Mouse (Mus musculus): ENCODE results near the gene Kcnn3.

DNA sequence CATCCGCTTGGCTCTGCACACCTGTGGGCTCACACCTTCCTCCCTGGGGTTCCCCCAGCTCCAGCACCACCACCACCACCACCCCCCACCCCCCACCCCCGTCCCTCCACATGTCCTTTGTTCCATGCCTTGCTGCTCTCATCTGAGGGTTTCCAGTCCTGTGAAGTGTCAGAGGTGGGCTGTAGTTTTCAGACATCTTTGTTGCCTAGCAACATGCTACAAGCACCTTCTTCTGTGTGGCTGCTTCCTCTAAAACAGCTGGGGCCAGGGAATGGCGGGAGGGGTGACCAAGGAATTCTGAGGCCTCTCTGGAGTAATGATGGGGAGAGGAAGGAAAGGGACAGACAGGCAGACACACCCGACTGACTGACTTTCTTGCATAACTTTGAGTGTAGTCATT, 106.6 kb downstream of the Kcnn3 start:
- TF ChIP-seq CTCF (IDR thresholded peaks at IDR 0.05; ENCODE audit: low read depth), result no peak
- no peak for TF ChIP-seq EP300 (IDR thresholded peaks at IDR 0.05; ENCODE audit: low read depth)
